Mouse (Mus musculus): ENCODE measurements around the gene Ankrd34a. TPM values are rescaled to one million over a fixed set of nuclear protein-coding genes. Genes with fewer than 3 reads are reported as not detected.
A peak's percentile ranks its signal among the peaks of the same experiment; 100 is the strongest.

The Ankrd34a gene
- total and polyA plus RNA-seq, 2 experiments from 2014 or later = 1.2 to 6.8 TPM

DNA sequence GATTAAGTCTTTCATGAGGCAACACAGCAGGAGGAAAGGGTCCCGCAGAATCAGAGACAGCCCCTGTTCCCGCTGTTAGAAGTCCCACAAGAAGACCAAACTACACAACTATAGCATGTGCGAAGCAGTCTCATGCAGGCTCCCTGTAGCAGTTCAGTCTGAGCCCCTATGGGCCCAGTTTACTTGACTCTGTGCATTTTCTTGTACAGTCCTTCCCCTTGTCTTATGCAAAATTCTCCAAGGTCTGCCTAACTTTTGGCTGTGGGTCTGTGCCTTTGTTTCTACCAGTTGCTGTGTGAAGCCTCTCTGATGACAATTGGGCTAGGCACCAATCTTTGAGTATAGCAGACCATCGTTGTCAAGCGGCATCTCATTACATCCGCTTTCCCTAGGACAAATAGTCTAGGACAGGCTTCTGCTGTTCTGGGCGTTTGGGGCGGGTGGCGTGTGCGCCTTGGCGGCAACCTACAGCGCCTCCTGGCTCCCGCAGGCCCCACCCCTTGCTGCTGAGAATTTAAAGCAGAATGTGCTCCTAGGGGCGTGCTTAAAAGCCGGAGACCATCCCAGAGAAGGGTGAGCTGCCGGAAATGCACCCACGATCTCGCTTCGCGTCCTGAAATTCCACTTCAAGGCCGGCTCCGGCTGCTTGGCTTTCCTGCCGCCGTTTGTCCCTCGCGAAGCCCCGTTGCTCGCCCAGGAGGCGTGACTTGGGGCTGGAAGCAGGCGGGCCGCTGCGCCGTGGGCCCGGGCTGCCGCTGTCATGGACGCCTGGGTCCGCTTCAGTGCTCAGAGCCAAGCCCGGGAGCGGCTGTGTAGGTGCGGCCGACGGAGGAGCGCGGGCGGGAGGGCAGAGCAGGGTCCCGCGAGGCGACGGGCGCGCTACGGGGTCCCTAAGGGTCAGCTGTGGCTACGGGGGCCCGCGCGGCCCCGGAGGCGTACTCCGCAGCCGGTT is 38.8 kb downstream of the Ankrd34a start, which contains the start of the genes Pex11b and Gm42957:
Pex11b (plus strand) TSS at position 449 of the 952 bp plus-strand sequence.
Gm42957 (plus strand) TSS at position 547 of the 952 bp plus-strand sequence.
- Histone ChIP-seq H3K4me2 (ENCODE audit: low read depth, low read length) (peak within 1 kb of the TSS; percentile 91), H3K4me3 (ENCODE audit: low read depth, low read length) (peak within 1 kb of the TSS; percentile 80), H3K9me3 (replicated peaks; ENCODE audit: control insufficient read depth, low read length) (no peaks in the 10 kb centered on the region), H3K27ac (ENCODE audit: low read depth) (peak within 1 kb of the TSS; percentile 83), H3K27me3 (ENCODE audit: control insufficient read depth, insufficient read depth, low read length) (no peaks in the 10 kb centered on the region), H3K36me3 (replicated peaks; ENCODE audit: control insufficient read depth, insufficient read depth, low read length) (peaks cover 36% of the 10 kb centered on the region), H3K4me1 (ENCODE audit: control insufficient read depth, insufficient read depth) (peaks cover 18% of the 10 kb centered on the region), H3K9ac (replicated peaks; ENCODE audit: low read depth, low read length) (peak within 1 kb of the TSS; percentile 96)
- DNase-seq (ENCODE audit: low spot score) = peak; percentile 81
- 2% methylated on average over 57 of the region's 60 CpGs for whole genome bisulfite sequencing
- peak; percentile 87 for ATAC-seq (ENCODE audit: insufficient read depth, low read depth)
- TF ChIP-seq CTCF (IDR thresholded peaks at IDR 0.05; ENCODE audit: low read depth) (peak; percentile 49), EP300 (IDR thresholded peaks at IDR 0.05; ENCODE audit: low read depth) (no peak)

DNA sequence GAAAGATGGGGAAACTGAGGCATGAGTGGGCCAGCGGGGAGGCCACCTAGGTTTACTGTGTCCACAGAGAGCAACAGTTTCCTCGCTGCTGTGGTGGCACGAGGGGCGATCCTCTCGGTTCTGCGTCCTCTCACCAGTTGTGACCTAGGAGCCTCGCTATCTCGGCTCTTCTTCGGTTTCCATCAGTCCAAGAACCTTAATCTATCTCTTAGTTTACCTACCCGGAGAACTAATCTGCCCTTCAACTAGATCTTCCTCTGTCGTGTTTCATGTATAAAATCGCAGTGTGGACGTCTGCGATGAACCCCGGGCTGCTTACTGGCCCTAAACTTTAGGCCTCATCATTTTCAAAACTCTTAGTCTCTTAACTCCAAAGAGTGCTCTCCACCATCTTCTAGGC is 39.5 kb downstream of the Ankrd34a start:
- H3K36me3 ChIP-seq (replicated peaks; ENCODE audit: control insufficient read depth, insufficient read depth, low read length) = peaks cover 37% of the 10 kb centered on the region
- no peak for TF ChIP-seq EP300 (IDR thresholded peaks at IDR 0.05; ENCODE audit: low read depth)
- no peak for TF ChIP-seq CTCF (IDR thresholded peaks at IDR 0.05; ENCODE audit: low read depth)
- no peaks in the 10 kb centered on the region for H3K9me3 ChIP-seq (replicated peaks; ENCODE audit: control insufficient read depth, low read length)
- peak overlapping the region; percentile 91 for H3K4me2 ChIP-seq (ENCODE audit: low read depth, low read length)
- peak overlapping the region; percentile 83 for H3K27ac ChIP-seq (ENCODE audit: low read depth)
- H3K9ac ChIP-seq (replicated peaks; ENCODE audit: low read depth, low read length) = peak overlapping the region; percentile 96
- no peak for DNase-seq (ENCODE audit: low spot score)
- H3K27me3 ChIP-seq (ENCODE audit: control insufficient read depth, insufficient read depth, low read length) = no peaks in the 10 kb centered on the region
- ATAC-seq (ENCODE audit: insufficient read depth, low read depth) = no peak
- H3K4me3 ChIP-seq (ENCODE audit: low read depth, low read length) = peak overlapping the region; percentile 80
- WGBS = 7% methylated on average over 15 of the region's 15 CpGs
- peaks cover 11% of the 10 kb centered on the region; the same call in 1 of the 2 replicates for H3K4me1 ChIP-seq (ENCODE audit: control insufficient read depth, insufficient read depth)

DNA sequence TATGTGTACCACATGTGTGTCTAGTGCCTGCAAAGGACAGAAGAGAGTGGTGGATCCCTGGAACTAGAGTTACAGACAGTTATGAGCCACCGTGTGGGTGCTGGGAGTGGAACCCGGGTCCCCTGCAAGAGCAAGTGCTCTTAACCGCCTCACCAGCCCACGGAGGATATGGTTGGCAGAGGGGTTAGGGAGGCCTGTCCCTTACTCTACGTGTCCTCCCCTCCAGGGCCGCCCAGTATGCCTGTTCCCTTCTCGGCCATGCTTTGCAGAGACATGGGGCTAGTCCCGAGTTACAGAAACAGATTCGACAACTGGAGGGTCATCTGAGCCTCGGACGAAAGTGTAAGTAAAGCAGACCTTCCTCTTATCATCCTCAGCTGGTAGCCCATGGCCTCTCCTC is 40.0 kb downstream of the Ankrd34a start:
- H3K9ac ChIP-seq (replicated peaks; ENCODE audit: low read depth, low read length) = peak overlapping the region; percentile 96; the same call in 1 of the 2 replicates
- H3K4me1 ChIP-seq (ENCODE audit: control insufficient read depth, insufficient read depth) = peaks cover 10% of the 10 kb centered on the region; the same call in 1 of the 2 replicates
- peak overlapping the region; percentile 91 for H3K4me2 ChIP-seq (ENCODE audit: low read depth, low read length)
- no peak overlapping the region for H3K27ac ChIP-seq (ENCODE audit: low read depth)
- WGBS = 62% methylated on average over 11 of the region's 11 CpGs
- H3K36me3 ChIP-seq (replicated peaks; ENCODE audit: control insufficient read depth, insufficient read depth, low read length) = peaks cover 35% of the 10 kb centered on the region
- DNase-seq (ENCODE audit: low spot score) = no peak
- no peak for TF ChIP-seq CTCF (IDR thresholded peaks at IDR 0.05; ENCODE audit: low read depth)
- peak overlapping the region; percentile 80 for H3K4me3 ChIP-seq (ENCODE audit: low read depth, low read length)
- no peak for ATAC-seq (ENCODE audit: insufficient read depth, low read depth)
- no peaks in the 10 kb centered on the region for H3K9me3 ChIP-seq (replicated peaks; ENCODE audit: control insufficient read depth, low read length)
- no peaks in the 10 kb centered on the region for H3K27me3 ChIP-seq (ENCODE audit: control insufficient read depth, insufficient read depth, low read length)

DNA sequence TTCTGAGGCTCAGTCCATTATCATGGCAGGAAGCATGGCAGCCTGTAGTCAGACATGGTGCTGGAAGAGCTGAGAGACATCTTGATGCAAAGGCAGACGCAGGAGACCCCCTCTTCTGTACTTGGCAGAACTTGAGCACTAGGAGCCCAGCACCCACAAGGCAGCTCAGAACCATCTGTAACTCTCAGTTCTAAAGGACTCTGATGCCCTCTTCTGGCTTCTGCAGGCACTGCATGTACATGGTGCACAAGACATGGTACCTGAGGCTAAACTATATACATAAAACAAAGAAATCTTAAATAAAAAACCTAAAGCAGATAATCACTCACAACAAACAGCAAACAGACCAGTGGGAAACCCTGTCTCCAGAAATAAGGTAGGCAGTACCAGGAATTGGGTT is 42.8 kb downstream of the Ankrd34a start:
- H3K4me2 ChIP-seq (ENCODE audit: low read depth, low read length) = no peak overlapping the region
- peaks cover 25% of the 10 kb centered on the region for H3K36me3 ChIP-seq (replicated peaks; ENCODE audit: control insufficient read depth, insufficient read depth, low read length)
- no peaks in the 10 kb centered on the region for H3K9me3 ChIP-seq (replicated peaks; ENCODE audit: control insufficient read depth, low read length)
- TF ChIP-seq CTCF (IDR thresholded peaks at IDR 0.05; ENCODE audit: low read depth) (peak; percentile 60), EP300 (IDR thresholded peaks at IDR 0.05; ENCODE audit: low read depth) (no peak)
- no peaks in the 10 kb centered on the region for H3K27me3 ChIP-seq (ENCODE audit: control insufficient read depth, insufficient read depth, low read length)
- DNase-seq (ENCODE audit: low spot score) (no peak), ATAC-seq (ENCODE audit: insufficient read depth, low read depth) (no peak)
- H3K4me1 ChIP-seq (ENCODE audit: control insufficient read depth, insufficient read depth) = peaks cover 10% of the 10 kb centered on the region; the same call in 1 of the 2 replicates
- 75% methylated on average over 1 of the region's 1 CpGs for WGBS
- H3K9ac ChIP-seq (replicated peaks; ENCODE audit: low read depth, low read length) = no peak overlapping the region
- no peak overlapping the region for H3K27ac ChIP-seq (ENCODE audit: low read depth)
- H3K4me3 ChIP-seq (ENCODE audit: low read depth, low read length) = no peak overlapping the region

DNA sequence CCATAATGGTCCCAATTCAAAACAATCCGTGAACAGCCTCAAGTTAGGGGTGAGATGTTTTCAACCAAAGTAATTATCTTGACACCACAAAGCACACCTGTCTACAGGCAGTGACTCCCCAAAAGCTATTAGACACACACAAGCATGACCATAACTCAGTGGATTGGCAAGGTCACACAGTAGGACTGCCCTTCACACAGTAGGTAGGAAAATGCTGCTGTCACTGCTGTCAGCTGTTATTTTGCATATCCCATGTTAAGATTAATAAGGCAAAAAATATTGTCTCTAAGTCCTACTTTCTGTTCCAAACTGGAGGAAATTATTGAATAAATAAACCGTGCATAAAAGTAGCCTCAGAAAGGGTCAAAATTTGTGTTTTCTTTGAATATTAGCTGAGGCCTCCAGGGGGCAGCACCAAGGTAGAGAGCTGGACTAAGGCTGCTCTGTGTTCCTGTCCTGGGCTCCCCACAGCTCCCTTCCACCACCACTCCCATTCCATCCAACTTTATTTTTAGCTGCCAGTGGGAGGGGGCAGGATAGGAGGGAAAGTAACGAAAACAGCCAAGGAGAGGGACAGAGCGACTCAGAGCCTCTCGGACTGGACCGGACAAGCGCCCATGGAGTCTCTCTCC is 48.7 kb downstream of the Ankrd34a start, which contains the start of gene Itga10:
Itga10 (plus strand) TSS at position 567 of the 632 bp plus-strand sequence.
- peak; percentile 53 for TF ChIP-seq CTCF (IDR thresholded peaks at IDR 0.05; ENCODE audit: low read depth)
- TF ChIP-seq EP300 (IDR thresholded peaks at IDR 0.05; ENCODE audit: low read depth) = no peak
- Histone ChIP-seq H3K4me1 (ENCODE audit: control insufficient read depth, insufficient read depth) (no peaks in the 10 kb centered on the region), H3K9ac (replicated peaks; ENCODE audit: low read depth, low read length) (no peak within 1 kb of the TSS), H3K27ac (ENCODE audit: low read depth) (no peak within 1 kb of the TSS), H3K9me3 (replicated peaks; ENCODE audit: control insufficient read depth, low read length) (no peaks in the 10 kb centered on the region), H3K27me3 (ENCODE audit: control insufficient read depth, insufficient read depth, low read length) (no peaks in the 10 kb centered on the region), H3K36me3 (replicated peaks; ENCODE audit: control insufficient read depth, insufficient read depth, low read length) (peaks cover 21% of the 10 kb centered on the region), H3K4me2 (ENCODE audit: low read depth, low read length) (peak within 1 kb of the TSS; percentile 30; the same call in 1 of the 2 replicates), H3K4me3 (ENCODE audit: low read depth, low read length) (no peak within 1 kb of the TSS)
- peak; percentile 83 for ATAC-seq (ENCODE audit: insufficient read depth, low read depth)
- peak; percentile 45 for DNase-seq (ENCODE audit: low spot score)
- 46% methylated on average over 7 of the region's 7 CpGs for WGBS

Measured in heart, postnatal 0 days (tissue).